Mouse (Mus musculus) G1E (cell line): ENCODE data around the gene H2al1n. TPM values are rescaled to one million over a fixed set of nuclear protein-coding genes. Genes with fewer than 3 reads are reported as not detected.
"Not testable (repeated sequence)": the region's sequence is repeated elsewhere in the genome, so short reads cannot be mapped to it uniquely, and the experiment has no call there.

ENCODE experiments used
- ATAC-seq: 2 replicates; pipeline ENCODE4 v1.8.0; 2016; ENCODE audit warnings: mild to moderate bottlenecking; ENCODE audit not compliant: insufficient number of reproducible peaks, poor library complexity, low FRiP score, severe bottlenecking; ENCODE audit errors: extremely low read depth
- DNase-seq: peaks from one replicate; pipeline ENCODE4 v3.0.0; 2012; ENCODE audit warnings: low spot score
- H3K27me3 ChIP-seq: 2 replicates; pipeline ENCODE4 v1.6.1; 2012; ENCODE audit warnings: mild to moderate bottlenecking, low read length, inconsistent platforms; ENCODE audit not compliant: insufficient read depth
- H3K36me3 ChIP-seq: replicated peaks from 2 replicates; pipeline ENCODE3; 2012; ENCODE audit warnings: mild to moderate bottlenecking, inconsistent platforms
- H3K4me1 ChIP-seq: 2 replicates; pipeline ENCODE4 v1.6.1; 2012; ENCODE audit warnings: low read depth, low read length, inconsistent platforms, mixed read lengths; ENCODE audit not compliant: insufficient read depth
- H3K4me3 ChIP-seq: 2 replicates; pipeline ENCODE4 v1.5.1; 2012; ENCODE audit warnings: low read depth, mild to moderate bottlenecking, inconsistent platforms, low read length, moderate library complexity, mixed read lengths
- H3K9me3 ChIP-seq: replicated peaks from 2 replicates; pipeline ENCODE4 v1.6.1; 2012; ENCODE audit warnings: inconsistent platforms
- CTCF ChIP-seq: IDR thresholded peaks from 2 replicates; pipeline ENCODE4 v1.5.1; 2012; ENCODE audit warnings: low read depth, low read length, inconsistent platforms, mixed read lengths
- GATA1 ChIP-seq: IDR thresholded peaks from 2 replicates; pipeline ENCODE4 v1.6.1; 2012; ENCODE audit warnings: borderline replicate concordance, low read length, inconsistent platforms, mixed read lengths
- GATA2 ChIP-seq: IDR thresholded peaks from 2 replicates; pipeline ENCODE4 v1.6.1; 2012; ENCODE audit warnings: low read depth, low read length, inconsistent platforms, borderline replicate concordance
- POLR2AphosphoS5 ChIP-seq: IDR thresholded peaks from 2 replicates; pipeline ENCODE4 v1.6.1; 2012; ENCODE audit warnings: low read depth, low read length, inconsistent platforms; ENCODE audit not compliant: insufficient replicate concordance
- TAL1 ChIP-seq: conservative IDR thresholded peaks from 2 replicates; pipeline ENCODE4 v1.6.1; 2012; ENCODE audit warnings: low read depth, low read length, inconsistent platforms, mixed read lengths
- polyA plus RNA-seq: library from polyadenylated mRNA; stranded (reverse); fragments of >175 nt; gene quantifications from 2 replicates; pipeline ENCODE4 v1.2.3, GENCODE M21; 2012
- total RNA-seq, 2 experiments: library from RNA; stranded (forward) in 1 of 2; stranded (reverse) in 1 of 2; fragments of 200-1000 nt in 1 of 2; fragments of >200 nt in 1 of 2; fragmentation: Nextera tagmentation in 1 of 2; gene quantifications; 2 replicates each; pipeline ENCODE4 v1.2.3; 2014 to 2017

The H2al1n gene
- total RNA-seq (2014; fragmentation: Nextera tagmentation) (not detected in 2 replicates), total RNA-seq (2017) (not detected in 2 replicates), polyA plus RNA-seq (not detected in 2 replicates)

DNA sequence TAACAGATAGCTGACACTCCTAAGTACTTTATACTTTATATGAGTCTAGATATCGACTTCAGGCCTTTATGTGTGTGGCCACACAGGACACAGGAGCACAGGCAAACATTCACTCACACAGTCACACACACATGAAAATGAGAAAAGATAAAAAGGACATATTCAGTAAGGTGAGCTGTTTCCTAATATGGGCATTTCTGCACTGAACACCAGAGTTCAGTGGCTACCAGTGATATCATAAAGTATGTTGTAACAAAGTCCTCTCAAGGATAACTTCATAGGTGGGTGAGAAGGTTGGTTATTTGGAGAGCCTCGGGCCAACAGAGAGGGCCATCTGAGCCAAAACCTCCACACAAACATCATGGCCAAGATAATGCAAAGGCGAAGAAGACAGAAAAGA lies at the start of gene H2al1n:
TSS of gene H2al1n (plus strand) at position 301 of the 400 bp plus-strand sequence.
- DNase-seq, H3K4me3 ChIP-seq, H3K9me3 ChIP-seq: not testable (repeated sequence)

GRCm38 (mm10) chrX:14199284-14199683 lies 11.7 kb upstream of the H2al1n start:
- Histone ChIP-seq H3K4me3 (no peak overlapping the region), H3K4me1 (no peaks in the 10 kb centered on the region), H3K9me3 (no peaks in the 10 kb centered on the region), H3K36me3 (no peaks in the 10 kb centered on the region), H3K27me3 (no peaks in the 10 kb centered on the region)
- no peak for TF ChIP-seq GATA1
- no peak for TF ChIP-seq TAL1
- no peak for TF ChIP-seq POLR2AphosphoS5
- no peak for TF ChIP-seq CTCF
- no peak for TF ChIP-seq GATA2
- DNase-seq (no peak), ATAC-seq (no peak)

More for the DNA sequence above, at the start of gene H2al1n:
- not testable (repeated sequence) for ATAC-seq, H3K4me1 ChIP-seq, H3K27me3 ChIP-seq, H3K36me3 ChIP-seq

DNA sequence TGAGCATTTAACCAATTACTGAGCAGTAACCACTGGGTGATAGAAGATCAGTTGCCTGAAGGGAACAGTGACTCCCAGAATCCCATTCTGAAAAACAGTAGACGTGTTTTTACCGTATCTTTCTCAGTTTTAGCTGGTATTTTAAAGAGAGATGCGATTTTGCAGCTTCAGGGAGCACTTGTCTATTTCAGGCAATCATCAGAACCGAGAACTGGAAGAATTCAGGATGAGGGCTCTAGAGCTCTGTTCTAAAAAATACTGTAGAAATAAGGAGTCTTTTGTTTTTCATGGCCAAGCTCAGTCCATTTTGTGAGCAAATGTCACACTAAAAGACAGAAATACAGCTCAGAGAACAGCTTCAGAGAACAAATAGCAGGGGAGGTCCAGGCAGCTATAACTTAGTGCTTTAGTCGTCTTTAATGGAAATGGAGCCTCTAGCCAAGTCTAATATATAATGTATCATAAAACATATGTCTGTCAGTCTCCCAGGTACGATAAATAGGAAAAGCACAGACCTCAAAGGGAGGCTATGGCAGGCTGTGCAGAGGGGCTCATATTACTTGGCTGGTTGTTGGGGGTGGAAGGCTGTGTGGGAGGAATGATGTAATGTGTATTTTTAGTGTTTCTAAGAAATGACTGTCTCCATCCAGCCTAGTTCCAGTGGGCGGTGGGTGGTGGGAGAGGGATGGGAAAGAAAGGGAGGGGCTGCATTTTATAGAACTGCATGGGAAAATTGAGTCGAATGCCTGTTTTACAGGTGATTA lies 4.7 kb upstream of the H2al1n start:
- no peak for ATAC-seq
- H3K4me3 ChIP-seq, result no peak overlapping the region
- no peak for DNase-seq
- no peaks in the 10 kb centered on the region for H3K4me1 ChIP-seq
- TF ChIP-seq TAL1, result no peak
- TF ChIP-seq GATA2, result no peak
- no peak for TF ChIP-seq POLR2AphosphoS5
- no peak for TF ChIP-seq CTCF
- no peaks in the 10 kb centered on the region for H3K27me3 ChIP-seq
- H3K9me3 ChIP-seq, result no peaks in the 10 kb centered on the region
- no peaks in the 10 kb centered on the region for H3K36me3 ChIP-seq

- no peaks in the 10 kb centered on the region for H3K9me3 ChIP-seq
- TF ChIP-seq TAL1, result no peak
- no peak for TF ChIP-seq GATA2
- TF ChIP-seq GATA1, result no peak
- no peak for TF ChIP-seq CTCF
- TF ChIP-seq POLR2AphosphoS5, result no peak
- H3K27me3 ChIP-seq, result no peaks in the 10 kb centered on the region
- DNase-seq (no peak), ATAC-seq (no peak)
- no peaks in the 10 kb centered on the region for H3K4me1 ChIP-seq
- no peaks in the 10 kb centered on the region for H3K36me3 ChIP-seq
- H3K4me3 ChIP-seq, result no peak overlapping the region
These were observed 18.3 kb downstream of the H2al1n start for GRCm38 (mm10) chrX:14229218-14229617.

DNA sequence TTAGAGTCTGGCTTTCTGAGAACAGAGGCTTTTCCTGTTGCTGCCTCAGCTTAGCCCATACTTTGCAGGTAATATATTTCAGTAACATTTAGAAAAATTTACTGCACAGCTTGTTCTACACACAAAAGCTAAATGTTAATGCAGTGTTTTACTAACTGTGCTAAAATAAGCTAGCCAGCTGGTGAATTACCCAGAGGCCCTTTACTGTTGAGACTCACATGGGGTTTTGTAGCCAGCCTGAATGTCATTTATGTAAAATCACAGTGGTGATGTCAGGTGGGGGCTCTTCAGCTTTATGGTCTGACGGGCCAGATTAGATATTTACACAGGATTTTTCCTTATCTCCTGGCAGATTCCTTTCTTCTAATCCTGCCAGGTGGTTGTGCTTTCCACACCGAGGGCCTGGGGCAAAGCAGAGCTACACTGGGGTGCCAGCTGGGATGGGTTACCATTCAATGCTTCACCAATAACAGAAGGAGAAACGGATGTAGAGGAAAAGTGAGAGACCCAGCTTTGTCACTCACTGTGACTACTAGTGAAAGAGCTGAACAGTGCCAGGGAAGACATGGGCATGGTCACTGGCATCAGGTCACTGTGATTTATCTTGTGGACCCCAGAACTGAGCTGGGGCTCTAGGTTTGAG lies 48.8 kb downstream of the H2al1n start:
- Histone ChIP-seq H3K9me3 (no peaks in the 10 kb centered on the region), H3K27me3 (no peaks in the 10 kb centered on the region), H3K36me3 (no peaks in the 10 kb centered on the region), H3K4me3 (no peak overlapping the region), H3K4me1 (no peaks in the 10 kb centered on the region)
- TF ChIP-seq POLR2AphosphoS5 (no peak), GATA2 (no peak), TAL1 (no peak), GATA1 (no peak), CTCF (no peak)
- no peak for DNase-seq
- no peak for ATAC-seq
